Mouse (Mus musculus) neural tube, embryonic 11.5 days (tissue): ENCODE data around the gene Drap1. TPM values are rescaled to one million over a fixed set of nuclear protein-coding genes. Genes with fewer than 3 reads are reported as not detected.

Source experiments
- polyA plus RNA-seq: library from polyadenylated mRNA; unstranded; fragments of >200 nt; fragmentation: Nextera tagmentation; extraction: Ambion mirVana; gene quantifications from 2 replicates; pipeline ENCODE4 v1.2.1, GENCODE M21; 2014

Drap1 gene
- polyA plus RNA-seq, 1 experiment from 2014 or later = 197 TPM

Other genes starting within 250 kb of the Drap1 start
- 29.8 and 30.5 TPM in 2 replicates for gene Pacs1, start 151.9 kb downstream of the Drap1 start, polyA plus RNA-seq
- 405 and 416 TPM in 2 replicates for gene Sf3b2, start 129.5 kb downstream of the Drap1 start, polyA plus RNA-seq
- gene Gal3st3, start 126.6 kb downstream of the Drap1 start, polyA plus RNA-seq = 16.2 and 17.8 TPM in 2 replicates
- gene Catsper1, start 89.2 kb downstream of the Drap1 start, polyA plus RNA-seq = not detected in 2 replicates
- gene Cst6, start 75.4 kb downstream of the Drap1 start, polyA plus RNA-seq = 1.8 and 1.9 TPM in 2 replicates
- gene Eif1ad, start 58.2 kb downstream of the Drap1 start, polyA plus RNA-seq = 71.5 and 77.3 TPM in 2 replicates
- gene Banf1, start 57.8 kb downstream of the Drap1 start, polyA plus RNA-seq = 440 and 442 TPM in 2 replicates
- gene Sart1, start 36.3 kb downstream of the Drap1 start, polyA plus RNA-seq = 78.5 and 79.9 TPM in 2 replicates
- 0.31 TPM in 1 of 2 replicates, not detected in the other for gene Tsga10ip, start 22.5 kb downstream of the Drap1 start, polyA plus RNA-seq
- gene AI837181, start 165 bp upstream of the Drap1 start, polyA plus RNA-seq = 39.9 and 43.0 TPM in 2 replicates
- not detected in 2 replicates for gene Fosl1, start 22.6 kb upstream of the Drap1 start, polyA plus RNA-seq
- gene Ccdc85b, start 32.9 kb upstream of the Drap1 start, polyA plus RNA-seq = 7.9 and 8.3 TPM in 2 replicates
- gene Fibp, start 35.6 kb upstream of the Drap1 start, polyA plus RNA-seq = 110 and 119 TPM in 2 replicates
- 1.7 and 3.6 TPM in 2 replicates for gene Ctsw, start 43.5 kb upstream of the Drap1 start, polyA plus RNA-seq
- gene Efemp2, start 49.0 kb upstream of the Drap1 start, polyA plus RNA-seq = 55.5 and 55.6 TPM in 2 replicates
- 39.0 and 41.9 TPM in 2 replicates for gene Mus81, start 63.4 kb upstream of the Drap1 start, polyA plus RNA-seq
- 3,817 and 3,867 TPM in 2 replicates for gene Cfl1, start 65.5 kb upstream of the Drap1 start, polyA plus RNA-seq
- 0.31 TPM in 1 of 2 replicates, not detected in the other for gene 1700020D05Rik, start 78.8 kb upstream of the Drap1 start, polyA plus RNA-seq
- 20.9 and 23.0 TPM in 2 replicates for gene Snx32, start 85.6 kb upstream of the Drap1 start, polyA plus RNA-seq
- gene Ovol1, start 135.7 kb upstream of the Drap1 start, polyA plus RNA-seq = 0.24 and 0.32 TPM in 2 replicates
- 2.3 and 2.6 TPM in 2 replicates for gene Ap5b1, start 143.0 kb upstream of the Drap1 start, polyA plus RNA-seq
- gene Rnaseh2c, start 176.9 kb upstream of the Drap1 start, polyA plus RNA-seq = 131 and 137 TPM in 2 replicates
- 36.3 and 36.5 TPM in 2 replicates for gene Kat5, start 185.3 kb upstream of the Drap1 start, polyA plus RNA-seq
- gene Rela, start 212.5 kb upstream of the Drap1 start, polyA plus RNA-seq = 32.5 and 34.4 TPM in 2 replicates
- 17.0 and 19.3 TPM in 2 replicates for gene Sipa1, start 238.7 kb upstream of the Drap1 start, polyA plus RNA-seq